Mouse (Mus musculus) intestine, embryonic 16.5 days (tissue): ENCODE data around the gene Mrpl52. TPM values are rescaled to one million over a fixed set of nuclear protein-coding genes. Genes with fewer than 3 reads are reported as not detected.

Experiments used
- ATAC-seq: fragments of 200-750 bp; cut with Nextera tagmentation; 2 replicates; pipeline ENCODE4 v1.8.0; 2017; ENCODE audit warnings: moderate TSS enrichment, moderate library complexity
- H3K27ac ChIP-seq: fragments of 300-500 bp; sonication (generic); 2 replicates; pipeline ENCODE4 v1.5.1; 2014; ENCODE audit warnings: mild to moderate bottlenecking, low read length
- H3K27me3 ChIP-seq: fragments of 300-500 bp; sonication (generic); replicated peaks from 2 replicates; pipeline ENCODE4 v1.6.1; 2014; ENCODE audit warnings: low read length, control low read depth, mixed read lengths; ENCODE audit not compliant: control insufficient read depth, insufficient read depth
- H3K36me3 ChIP-seq: fragments of 300-500 bp; sonication (generic); 2 replicates; pipeline ENCODE4 v1.6.1; 2014; ENCODE audit warnings: low read length, control low read depth; ENCODE audit not compliant: control insufficient read depth, insufficient read depth
- H3K4me1 ChIP-seq: fragments of 300-500 bp; sonication (generic); 2 replicates; pipeline ENCODE4 v1.6.1; 2014; ENCODE audit warnings: low read length, control low read depth, mixed read lengths; ENCODE audit not compliant: control insufficient read depth, insufficient read depth
- H3K4me2 ChIP-seq: fragments of 300-500 bp; sonication (generic); 2 replicates; pipeline ENCODE4 v1.6.1; 2014; ENCODE audit warnings: low read depth, low read length, control low read depth
- H3K4me3 ChIP-seq: fragments of 300-500 bp; sonication (generic); 2 replicates; pipeline ENCODE4 v1.5.1; 2014; ENCODE audit warnings: mild to moderate bottlenecking, low read length
- H3K9ac ChIP-seq: fragments of 300-500 bp; sonication (generic); 2 replicates; pipeline ENCODE4 v1.6.1; 2014; ENCODE audit warnings: low read depth, low read length
- H3K9me3 ChIP-seq: fragments of 300-500 bp; sonication (generic); 2 replicates; pipeline ENCODE4 v1.6.1; 2016; ENCODE audit warnings: low read length, control low read depth; ENCODE audit not compliant: control insufficient read depth
- WGBS: fragments of 180-500 bp; shearing (Covaris S2); extraction: QIAGEN DNeasy Blood & Tissue Kit; methylation state at CpG from one replicate; pipeline ENCODE4 v1.1.7; 2014; 5-methylcytosine and 5-hydroxymethylcytosine counted together
- polyA plus RNA-seq: library from polyadenylated mRNA; unstranded; fragments of >200 nt; fragmentation: Nextera tagmentation; extraction: Ambion mirVana; gene quantifications from 2 replicates; pipeline ENCODE4 v1.2.1, GENCODE M21; 2015

The Mrpl52 gene
- polyA plus RNA-seq, 1 experiment from 2014 or later: 267 TPM

GRCm38 (mm10) chr14:54428421-54428820, 1.7 kb downstream of the Mrpl52 start:
- Histone ChIP-seq H3K4me1 (peaks cover 27% of the 10 kb centered on the region), H3K36me3 (no peaks in the 10 kb centered on the region; the same call in 1 of the 2 replicates), H3K4me2 (no peak overlapping the region), H3K27ac (no peak overlapping the region), H3K4me3 (no peak overlapping the region), H3K9me3 (no peaks in the 10 kb centered on the region), H3K27me3 (no peaks in the 10 kb centered on the region), H3K9ac (no peak overlapping the region)
- ATAC-seq: no peak
- WGBS: 75% methylated on average over 5 of the region's 5 CpGs

GRCm38 (mm10) chr14:54429332-54430093, 2.8 kb downstream of the Mrpl52 start:
- no peaks in the 10 kb centered on the region for H3K27me3 ChIP-seq
- H3K4me3 ChIP-seq: no peak overlapping the region
- H3K4me1 ChIP-seq: peaks cover 38% of the 10 kb centered on the region
- no peak for ATAC-seq
- H3K36me3 ChIP-seq: no peaks in the 10 kb centered on the region; the same call in 1 of the 2 replicates
- peak overlapping the region; percentile 94; the same call in 1 of the 2 replicates for H3K9ac ChIP-seq
- no peaks in the 10 kb centered on the region for H3K9me3 ChIP-seq
- H3K4me2 ChIP-seq: 0 out of 2 replicates have a peak overlapping the region, but pooled peaks have one; percentile 90
- WGBS: 47% methylated on average over 7 of the region's 7 CpGs
- H3K27ac ChIP-seq: peak overlapping the region; percentile 94

GRCm38 (mm10) chr14:54430406-54431145, 3.9 kb downstream of the Mrpl52 start:
- Histone ChIP-seq H3K4me3 (peak overlapping the region; percentile 85), H3K36me3 (no peaks in the 10 kb centered on the region; the same call in 1 of the 2 replicates), H3K27ac (peak overlapping the region; percentile 94), H3K4me2 (peak overlapping the region; percentile 90), H3K9me3 (no peaks in the 10 kb centered on the region), H3K9ac (peak overlapping the region; percentile 94), H3K27me3 (no peaks in the 10 kb centered on the region), H3K4me1 (peaks cover 42% of the 10 kb centered on the region)
- WGBS: 4% methylated on average over 18 of the region's 18 CpGs
- ATAC-seq: no peak

GRCm38 (mm10) chr14:54431334-54432077, 4.8 kb downstream of the Mrpl52 start, which contains the start of gene Mmp14:
Gene Mmp14 (plus strand): TSS chr14:54431612.
- Histone ChIP-seq H3K9ac (peak within 1 kb of the TSS; percentile 94), H3K4me2 (peak within 1 kb of the TSS; percentile 90), H3K27me3 (no peaks in the 10 kb centered on the region), H3K36me3 (peaks cover 1% of the 10 kb centered on the region; the same call in 1 of the 2 replicates), H3K4me3 (peak within 1 kb of the TSS; percentile 85), H3K9me3 (no peaks in the 10 kb centered on the region), H3K27ac (peak within 1 kb of the TSS; percentile 94), H3K4me1 (peaks cover 42% of the 10 kb centered on the region)
- WGBS: under 1% methylated on average over 44 of the region's 49 CpGs
- peak; percentile 47 for ATAC-seq

- no peaks in the 10 kb centered on the region for H3K9me3 ChIP-seq
- peak overlapping the region; percentile 90 for H3K4me2 ChIP-seq
- H3K4me3 ChIP-seq: peak overlapping the region; percentile 85
- peak overlapping the region; percentile 94 for H3K9ac ChIP-seq
- H3K27me3 ChIP-seq: no peaks in the 10 kb centered on the region
- WGBS: 1% methylated on average over 54 of the region's 54 CpGs
- peaks cover 42% of the 10 kb centered on the region for H3K4me1 ChIP-seq
- peaks cover 4% of the 10 kb centered on the region for H3K36me3 ChIP-seq
- ATAC-seq: peak; percentile 21; the same call in 1 of the 2 replicates
- H3K27ac ChIP-seq: peak overlapping the region; percentile 94
Measured at GRCm38 (mm10) chr14:54432078-54432836, 5.5 kb downstream of the Mrpl52 start.

- Histone ChIP-seq H3K4me3 (peak overlapping the region; percentile 85), H3K9me3 (no peaks in the 10 kb centered on the region), H3K27ac (peak overlapping the region; percentile 94), H3K4me2 (peak overlapping the region; percentile 90), H3K27me3 (no peaks in the 10 kb centered on the region), H3K36me3 (peaks cover 4% of the 10 kb centered on the region), H3K4me1 (peaks cover 36% of the 10 kb centered on the region), H3K9ac (peak overlapping the region; percentile 94)
- ATAC-seq: peak; percentile 4; the same call in 1 of the 2 replicates
- 25% methylated on average over 17 of the region's 17 CpGs for WGBS
Measured at GRCm38 (mm10) chr14:54432837-54433830, 6.4 kb downstream of the Mrpl52 start.

GRCm38 (mm10) chr14:54433941-54434531, 7.3 kb downstream of the Mrpl52 start:
- Histone ChIP-seq H3K27me3 (no peaks in the 10 kb centered on the region), H3K9me3 (no peaks in the 10 kb centered on the region), H3K4me1 (peaks cover 36% of the 10 kb centered on the region), H3K4me2 (peak overlapping the region; percentile 90), H3K4me3 (peak overlapping the region; percentile 85), H3K9ac (peak overlapping the region; percentile 94), H3K27ac (peak overlapping the region; percentile 94), H3K36me3 (peaks cover 13% of the 10 kb centered on the region)
- ATAC-seq: no peak
- WGBS: 38% methylated on average over 12 of the region's 12 CpGs
